Mouse (Mus musculus): Measurements from ENCODE around the gene Coil. TPM values are rescaled to one million over a fixed set of nuclear protein-coding genes. Genes with fewer than 3 reads are reported as not detected.

Gene Coil
- polyA plus RNA-seq, 1 experiment: 7.2 TPM

DNA sequence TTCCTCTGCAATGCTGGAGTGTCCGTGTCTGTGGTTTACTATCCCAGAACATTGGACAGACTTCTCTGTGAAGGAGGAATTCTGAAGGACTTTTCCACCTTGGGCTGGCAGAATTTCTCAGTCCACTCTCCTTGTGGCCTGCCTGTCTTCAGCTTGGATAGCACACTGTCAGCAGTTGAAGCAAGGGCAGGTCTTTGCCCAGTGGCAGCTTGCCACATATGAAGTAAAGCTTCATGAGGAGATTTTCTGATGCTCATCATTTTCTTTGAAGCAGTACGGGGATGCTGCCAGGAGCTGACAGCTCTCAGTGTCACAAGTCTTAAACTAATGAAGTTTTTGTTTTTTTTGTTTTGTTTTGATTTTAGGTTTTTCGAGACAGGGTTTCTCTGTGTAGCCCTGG lies 11.2 kb upstream of the Coil start:
- TF ChIP-seq CTCF (IDR thresholded peaks at IDR 0.05; ENCODE audit: low read depth, low read length): no peak
- no peak for TF ChIP-seq POLR2A (IDR thresholded peaks at IDR 0.05; ENCODE audit: borderline replicate concordance, low read depth, low read length)
- Histone ChIP-seq H3K27ac (ENCODE audit: insufficient read depth, low read depth, low read length) (peak overlapping the region; percentile 58), H3K4me1 (ENCODE audit: control insufficient read depth, insufficient read depth, low read length) (peaks cover 10% of the 10 kb centered on the region)

DNA sequence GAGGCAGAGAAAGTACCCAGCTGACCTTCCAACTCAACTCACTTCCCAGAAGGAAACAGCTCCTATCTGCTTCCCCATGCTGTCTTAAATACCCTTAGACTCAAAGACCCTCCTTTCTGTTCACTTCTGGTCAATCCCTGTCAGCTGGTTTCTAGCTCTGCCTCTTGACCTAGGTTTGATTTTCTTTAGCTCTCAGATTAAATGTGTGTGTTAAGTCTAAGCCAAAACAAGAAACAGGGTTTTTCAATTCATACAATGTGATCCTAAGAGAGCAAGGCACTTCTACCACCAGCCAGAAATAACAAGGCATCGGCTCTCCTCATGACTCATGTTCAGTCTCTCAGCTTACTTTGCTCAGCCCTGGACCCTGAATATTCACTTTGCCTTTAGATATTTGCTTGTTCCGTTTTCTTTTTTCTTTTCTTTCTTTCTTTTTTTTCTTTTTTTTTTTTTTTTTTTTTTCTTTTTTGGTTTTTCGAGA lies 3.1 kb upstream of the Coil start, which contains the start of gene Elobl:
Gene Elobl (minus strand): TSS at position 51 of the 481 bp plus-strand sequence.
- TF ChIP-seq POLR2A (IDR thresholded peaks at IDR 0.05; ENCODE audit: borderline replicate concordance, low read depth, low read length) (no peak), CTCF (IDR thresholded peaks at IDR 0.05; ENCODE audit: low read depth, low read length) (no peak)

More for the DNA sequence above, 11.2 kb upstream of the Coil start:
- H3K4me3 ChIP-seq (ENCODE audit: insufficient read depth, low read length): no peak overlapping the region

DNA sequence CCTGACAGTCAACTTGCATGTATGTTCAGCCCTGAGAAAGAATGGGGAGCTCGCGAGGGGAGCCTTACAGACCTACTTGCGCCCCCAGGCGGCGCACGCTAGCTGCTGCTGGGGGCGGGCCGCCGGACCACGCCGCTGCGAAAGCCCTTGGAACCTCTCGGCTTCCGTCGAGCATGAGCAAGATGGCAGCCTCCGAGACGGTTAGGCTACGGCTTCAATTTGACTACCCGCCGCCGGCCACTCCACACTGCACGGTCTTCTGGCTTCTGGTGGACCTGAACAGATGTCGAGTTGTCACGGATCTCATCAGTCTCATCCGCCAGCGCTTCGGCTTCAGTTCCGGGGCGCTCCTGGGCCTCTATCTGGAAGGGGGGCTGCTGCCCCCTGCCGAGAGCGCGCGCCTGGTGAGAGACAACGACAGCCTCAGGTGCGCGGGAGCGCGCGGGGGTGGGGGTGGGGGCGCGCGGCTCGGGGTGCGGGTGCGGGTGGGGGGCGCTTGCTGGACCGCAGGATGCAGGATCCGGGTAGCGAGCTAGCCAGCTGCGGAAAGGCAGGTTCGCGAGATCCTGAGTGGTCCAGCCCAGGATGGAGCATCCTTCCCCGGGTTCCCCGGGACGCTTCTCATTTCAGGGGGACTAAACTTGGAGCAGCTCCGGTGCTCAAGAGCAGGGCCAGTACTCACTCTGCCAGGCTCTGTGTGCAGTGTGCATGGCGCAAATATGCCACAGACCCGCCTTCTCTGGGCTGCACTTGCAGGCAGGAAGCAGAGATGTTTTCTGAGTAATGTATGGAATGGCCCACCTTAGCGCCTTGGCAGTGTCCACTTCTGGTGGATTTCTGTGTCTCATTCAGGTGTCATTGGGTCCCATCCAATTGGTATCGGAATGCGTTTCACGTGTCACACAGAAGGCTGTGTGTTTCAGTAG lies 4.0 kb downstream of the Coil start:
- TF ChIP-seq POLR2A (IDR thresholded peaks at IDR 0.05; ENCODE audit: borderline replicate concordance, low read depth, low read length): no peak
- peak; percentile 32; the same call in 1 of the 2 replicates for TF ChIP-seq CTCF (IDR thresholded peaks at IDR 0.05; ENCODE audit: low read depth, low read length)
- Histone ChIP-seq H3K27ac (ENCODE audit: insufficient read depth, low read depth, low read length) (peak overlapping the region; percentile 68), H3K4me3 (ENCODE audit: insufficient read depth, low read length) (peak overlapping the region; percentile 98), H3K4me1 (ENCODE audit: control insufficient read depth, insufficient read depth, low read length) (peaks cover 9% of the 10 kb centered on the region)

More for the DNA sequence above, 3.1 kb upstream of the Coil start, which contains the start of gene Elobl:
- no peak within 1 kb of the TSS for H3K4me3 ChIP-seq (ENCODE audit: insufficient read depth, low read length)
- H3K27ac ChIP-seq (ENCODE audit: insufficient read depth, low read depth, low read length): no peak within 1 kb of the TSS
- H3K4me1 ChIP-seq (ENCODE audit: control insufficient read depth, insufficient read depth, low read length): no peaks in the 10 kb centered on the region

DNA sequence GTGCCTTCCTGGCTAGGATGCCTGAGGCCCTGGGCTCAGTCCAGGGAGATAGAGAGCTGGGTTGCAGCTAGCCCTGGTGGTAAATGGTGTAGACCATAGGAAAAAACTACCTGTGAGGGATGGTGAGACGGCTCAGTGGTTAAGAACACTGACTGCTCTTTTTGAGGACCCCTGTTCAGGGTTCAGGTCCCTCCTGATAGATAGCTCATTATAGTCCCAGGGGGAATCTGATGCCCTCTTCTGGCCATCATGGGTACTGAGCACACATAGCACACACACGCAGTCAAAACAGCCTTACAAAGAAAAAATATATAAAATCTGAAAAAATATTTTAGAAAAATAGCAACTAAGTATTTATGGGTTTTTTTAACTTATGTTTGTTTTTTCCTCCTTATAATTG lies 6.3 kb downstream of the Coil start:
- no peak overlapping the region for H3K4me3 ChIP-seq (ENCODE audit: insufficient read depth, low read length)
- H3K27ac ChIP-seq (ENCODE audit: insufficient read depth, low read depth, low read length): no peak overlapping the region
- H3K4me1 ChIP-seq (ENCODE audit: control insufficient read depth, insufficient read depth, low read length): peaks cover 12% of the 10 kb centered on the region
- TF ChIP-seq CTCF (IDR thresholded peaks at IDR 0.05; ENCODE audit: low read depth, low read length) (peak; percentile 43), POLR2A (IDR thresholded peaks at IDR 0.05; ENCODE audit: borderline replicate concordance, low read depth, low read length) (no peak)

DNA sequence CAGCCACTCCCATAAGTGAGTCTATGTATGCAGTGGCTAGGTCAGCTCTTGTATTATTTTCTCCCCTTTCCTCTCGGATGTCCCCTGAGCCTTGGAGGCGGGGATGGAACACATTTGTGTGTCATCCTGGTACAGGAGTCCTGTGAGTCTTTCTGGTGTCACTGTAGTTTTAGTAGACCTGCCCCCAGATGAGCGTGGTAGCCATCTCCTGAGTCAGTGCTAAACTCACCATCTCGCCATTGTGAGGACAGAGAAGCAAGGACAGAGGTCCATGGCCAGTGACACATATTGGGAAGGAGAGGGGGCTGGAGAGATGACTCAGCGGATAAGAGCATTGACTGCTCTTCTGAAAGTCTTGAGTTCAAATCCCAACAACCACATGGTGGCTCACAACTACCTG lies 7.1 kb downstream of the Coil start:
- TF ChIP-seq POLR2A (IDR thresholded peaks at IDR 0.05; ENCODE audit: borderline replicate concordance, low read depth, low read length): no peak
- TF ChIP-seq CTCF (IDR thresholded peaks at IDR 0.05; ENCODE audit: low read depth, low read length): no peak
- Histone ChIP-seq H3K4me1 (ENCODE audit: control insufficient read depth, insufficient read depth, low read length) (peaks cover 12% of the 10 kb centered on the region), H3K27ac (ENCODE audit: insufficient read depth, low read depth, low read length) (no peak overlapping the region), H3K4me3 (ENCODE audit: insufficient read depth, low read length) (no peak overlapping the region)

DNA sequence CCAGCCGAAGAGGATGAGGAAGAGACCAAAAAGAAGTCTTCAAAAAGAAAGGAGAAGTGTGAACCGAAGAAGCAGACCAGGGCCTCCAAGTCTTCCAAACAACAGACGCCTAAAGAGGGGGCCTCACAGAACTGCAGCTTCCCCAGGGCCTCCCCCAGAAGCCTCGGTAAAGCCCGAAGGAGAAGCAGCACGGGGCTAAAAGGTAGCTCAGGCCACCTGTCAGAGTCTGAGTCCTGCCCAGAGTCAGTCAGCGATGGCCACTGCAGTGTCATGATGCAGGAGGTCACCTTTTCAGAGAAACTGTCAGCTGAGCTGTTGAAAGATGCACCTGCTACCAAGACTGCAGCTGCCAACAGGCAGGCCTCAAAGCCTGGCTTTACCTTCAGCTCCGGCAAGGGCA lies 11.3 kb downstream of the Coil start:
- TF ChIP-seq CTCF (IDR thresholded peaks at IDR 0.05; ENCODE audit: low read depth, low read length) (no peak), POLR2A (IDR thresholded peaks at IDR 0.05; ENCODE audit: borderline replicate concordance, low read depth, low read length) (no peak)
- Histone ChIP-seq H3K27ac (ENCODE audit: insufficient read depth, low read depth, low read length) (no peak overlapping the region), H3K4me1 (ENCODE audit: control insufficient read depth, insufficient read depth, low read length) (peaks cover 5% of the 10 kb centered on the region; the same call in 1 of the 2 replicates), H3K4me3 (ENCODE audit: insufficient read depth, low read length) (no peak overlapping the region)

DNA sequence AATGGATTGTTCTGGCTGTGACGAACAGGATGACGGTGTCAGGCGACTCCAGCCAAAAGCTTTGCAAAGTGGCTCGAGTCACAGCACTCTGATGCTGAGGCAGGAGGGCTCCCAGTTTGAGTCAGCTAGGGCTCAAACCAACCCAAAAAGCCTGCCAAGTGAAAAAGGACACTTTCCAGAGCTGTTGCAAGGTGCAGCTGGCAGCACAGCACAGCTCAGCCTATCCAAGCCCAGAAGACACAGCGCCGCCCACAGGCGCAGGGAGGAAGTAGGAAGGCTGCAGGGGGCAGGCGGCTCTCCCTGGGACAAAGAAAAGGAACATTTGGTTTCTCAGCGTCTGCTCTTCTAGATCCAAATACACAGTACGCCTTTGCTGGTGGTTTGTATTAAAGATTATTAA lies 16.6 kb downstream of the Coil start:
- no peak for TF ChIP-seq CTCF (IDR thresholded peaks at IDR 0.05; ENCODE audit: low read depth, low read length)
- no peak for TF ChIP-seq POLR2A (IDR thresholded peaks at IDR 0.05; ENCODE audit: borderline replicate concordance, low read depth, low read length)
- H3K4me3 ChIP-seq (ENCODE audit: insufficient read depth, low read length): no peak overlapping the region

DNA sequence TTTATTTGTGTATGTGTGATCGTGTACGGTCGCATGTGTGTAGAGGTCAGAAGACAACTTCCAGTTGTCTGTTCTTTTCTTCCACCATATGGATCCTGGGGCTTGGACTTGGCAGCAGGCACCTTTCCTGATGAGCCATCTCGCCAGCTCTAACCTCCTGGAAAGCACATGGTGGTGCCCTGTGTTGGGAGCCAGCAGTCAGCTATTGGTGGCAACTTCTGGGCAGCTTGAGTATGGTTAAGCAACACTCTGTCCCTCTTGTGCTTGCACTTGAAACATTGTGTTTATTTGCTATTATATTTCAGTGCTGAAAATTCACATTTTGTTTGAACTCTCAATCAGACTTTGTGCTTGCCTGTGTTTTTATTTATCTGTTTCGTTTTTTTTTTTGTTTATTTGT lies 18.9 kb downstream of the Coil start:
- H3K4me3 ChIP-seq (ENCODE audit: insufficient read depth, low read length): no peak overlapping the region
- H3K27ac ChIP-seq (ENCODE audit: insufficient read depth, low read depth, low read length): no peak overlapping the region
- TF ChIP-seq CTCF (IDR thresholded peaks at IDR 0.05; ENCODE audit: low read depth, low read length) (no peak), POLR2A (IDR thresholded peaks at IDR 0.05; ENCODE audit: borderline replicate concordance, low read depth, low read length) (no peak)
- peaks cover 11% of the 10 kb centered on the region for H3K4me1 ChIP-seq (ENCODE audit: control insufficient read depth, insufficient read depth, low read length)

More for the DNA sequence above, 16.6 kb downstream of the Coil start:
- Histone ChIP-seq H3K27ac (ENCODE audit: insufficient read depth, low read depth, low read length) (no peak overlapping the region), H3K4me1 (ENCODE audit: control insufficient read depth, insufficient read depth, low read length) (peaks cover 10% of the 10 kb centered on the region)

DNA sequence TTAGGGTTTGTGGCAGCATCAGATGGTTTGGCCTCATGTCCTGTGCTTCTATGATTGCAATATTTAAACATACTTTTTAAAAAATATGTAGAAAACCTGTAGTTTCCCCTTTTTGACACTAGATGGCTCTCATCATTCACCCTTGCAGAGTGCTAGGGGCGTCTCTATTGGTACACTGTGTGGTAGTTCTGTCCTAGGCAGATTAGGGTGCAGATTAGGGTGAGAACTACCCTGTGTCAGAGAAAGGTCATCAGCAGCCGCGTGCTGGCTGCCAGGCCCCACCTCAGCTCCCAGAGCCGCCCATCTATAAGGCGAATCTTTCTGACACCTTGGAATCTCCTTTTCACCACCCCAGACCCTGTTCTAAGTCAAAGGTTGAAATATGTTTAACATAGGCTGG lies 19.5 kb downstream of the Coil start:
- Histone ChIP-seq H3K4me3 (ENCODE audit: insufficient read depth, low read length) (no peak overlapping the region), H3K4me1 (ENCODE audit: control insufficient read depth, insufficient read depth, low read length) (peaks cover 13% of the 10 kb centered on the region), H3K27ac (ENCODE audit: insufficient read depth, low read depth, low read length) (no peak overlapping the region)
- TF ChIP-seq POLR2A (IDR thresholded peaks at IDR 0.05; ENCODE audit: borderline replicate concordance, low read depth, low read length) (no peak), CTCF (IDR thresholded peaks at IDR 0.05; ENCODE audit: low read depth, low read length) (no peak)

DNA sequence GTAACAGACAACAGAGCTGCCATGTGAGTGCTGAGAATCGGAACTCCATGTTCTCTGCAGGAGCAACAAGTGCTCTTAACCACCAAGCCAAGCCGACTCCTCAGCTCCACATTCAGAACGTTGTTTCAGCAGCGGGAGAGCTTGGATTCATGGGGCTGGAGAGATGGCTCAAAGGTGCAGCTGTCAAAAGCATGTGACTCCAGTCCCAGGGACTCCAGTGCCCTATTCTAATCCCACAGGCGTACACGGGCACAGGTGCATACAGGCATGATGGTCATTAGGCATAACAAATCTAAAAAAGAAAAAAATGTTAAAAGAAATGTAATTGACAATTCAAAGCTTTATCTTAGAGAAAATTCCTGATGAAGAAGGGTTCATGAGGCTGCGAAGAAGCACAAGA lies 23.1 kb downstream of the Coil start:
- Histone ChIP-seq H3K4me3 (ENCODE audit: insufficient read depth, low read length) (no peak overlapping the region), H3K4me1 (ENCODE audit: control insufficient read depth, insufficient read depth, low read length) (peaks cover 29% of the 10 kb centered on the region), H3K27ac (ENCODE audit: insufficient read depth, low read depth, low read length) (no peak overlapping the region)
- no peak for TF ChIP-seq POLR2A (IDR thresholded peaks at IDR 0.05; ENCODE audit: borderline replicate concordance, low read depth, low read length)

Measured in bone marrow macrophage, adult 2 months (primary cell).